Mouse (Mus musculus) MEL (cell line): ENCODE results near the gene Itpr2.

ENCODE experiments used
- CHD2 ChIP-seq: IDR thresholded peaks from 2 replicates; pipeline ENCODE4 v1.6.1; 2011; ENCODE audit warnings: low read length, improper control_type of control experiment
- CTCF ChIP-seq, 3 experiments: IDR thresholded peaks in 2 of 3; conservative IDR thresholded peaks in 1 of 3; 2 replicates each; pipeline ENCODE4 v1.5.1; 2011 to 2012; ENCODE audit warnings: low read length in 3 of 3, low read depth in 2 of 3, mild to moderate bottlenecking in 2 of 3, improper control_type of control experiment in 1 of 3, inconsistent platforms in 1 of 3, mixed read lengths in 1 of 3, moderate library complexity in 1 of 3; ENCODE audit not compliant: control insufficient read depth in 1 of 3, insufficient read depth in 1 of 3, poor library complexity in 1 of 3, severe bottlenecking in 1 of 3
- EP300 ChIP-seq, 2 experiments: IDR thresholded peaks; 2 replicates each; pipeline ENCODE4 v1.6.1; 2011; ENCODE audit warnings: improper control_type of control experiment in 2 of 2, low read length in 2 of 2, low read depth in 1 of 2, mild to moderate bottlenecking in 1 of 2
- ETS1 ChIP-seq: IDR thresholded peaks from 2 replicates; pipeline ENCODE4 v1.6.1; 2012; ENCODE audit warnings: low read depth, mild to moderate bottlenecking, inconsistent platforms, low read length, improper control_type of control experiment, moderate library complexity
- GATA1 ChIP-seq: IDR thresholded peaks from 2 replicates; pipeline ENCODE4 v1.6.1; 2011; ENCODE audit warnings: low read depth, low read length, improper control_type of control experiment
- HCFC1 ChIP-seq: IDR thresholded peaks from 2 replicates; pipeline ENCODE4 v1.6.1; 2012; ENCODE audit warnings: low read depth, mild to moderate bottlenecking, inconsistent platforms, low read length, improper control_type of control experiment, moderate library complexity
- MAFK ChIP-seq: IDR thresholded peaks from 2 replicates; pipeline ENCODE4 v1.6.1; 2011; ENCODE audit warnings: low read depth, mild to moderate bottlenecking, low read length, improper control_type of control experiment, borderline replicate concordance
- MAX ChIP-seq: IDR thresholded peaks from 2 replicates; pipeline ENCODE4 v1.6.1; 2011; ENCODE audit warnings: low read length, improper control_type of control experiment
- MAZ ChIP-seq: IDR thresholded peaks from 2 replicates; pipeline ENCODE4 v1.6.1; 2012; ENCODE audit warnings: low read depth, mild to moderate bottlenecking, inconsistent platforms, low read length, improper control_type of control experiment
- POLR2A ChIP-seq, 2 experiments: IDR thresholded peaks; 2 replicates each; pipeline ENCODE4 v1.6.1; 2011 to 2012; ENCODE audit warnings: low read length in 2 of 2, mild to moderate bottlenecking in 2 of 2, control low read depth in 1 of 2, improper control_type of control experiment in 1 of 2, low read depth in 1 of 2, moderate library complexity in 1 of 2; ENCODE audit not compliant: control insufficient read depth in 1 of 2, insufficient read depth in 1 of 2, poor library complexity in 1 of 2
- POLR2AphosphoS2 ChIP-seq: IDR thresholded peaks from 2 replicates; pipeline ENCODE4 v1.6.1; 2011; ENCODE audit warnings: low read length, improper control_type of control experiment
- RCOR1 ChIP-seq: IDR thresholded peaks from 2 replicates; pipeline ENCODE4 v1.6.1; 2012; ENCODE audit warnings: low read depth, mild to moderate bottlenecking, inconsistent platforms, low read length, improper control_type of control experiment
- ZC3H11A ChIP-seq: IDR thresholded peaks from 2 replicates; pipeline ENCODE4 v1.6.1; 2012; ENCODE audit warnings: low read depth, mild to moderate bottlenecking, inconsistent platforms, low read length, improper control_type of control experiment

GRCm38 (mm10) chr6:146501866-146502804 is at the start of gene Itpr2:
- TF ChIP-seq EP300 (IDR thresholded peaks at IDR 0.05; ENCODE audit: low read depth in 1 of 2, low read length in 2 of 2) (no peak), HCFC1 (no peak; the same call in 1 of the 2 replicates), CTCF (IDR thresholded peaks at IDR 0.05 in 2 of 3, conservative IDR thresholded peaks at IDR 0.05 in 1 of 3; ENCODE audit: control insufficient read depth in 1 of 3, insufficient read depth in 1 of 3, low read depth in 2 of 3, low read length in 3 of 3, poor library complexity in 1 of 3, severe bottlenecking in 1 of 3) (peak in 2 of 3 experiments; percentile 18 to 41; a peak in 4 of 6 replicates), POLR2A (IDR thresholded peaks at IDR 0.05; ENCODE audit: control insufficient read depth in 1 of 2, insufficient read depth in 1 of 2, low read depth in 1 of 2, low read length in 2 of 2, poor library complexity in 1 of 2) (peak; percentile 61 to 69; a peak in 2 of 4 replicates), POLR2AphosphoS2 (no peak), CHD2 (no peak), MAZ (peak; percentile 46; the same call in 1 of the 2 replicates), MAX (peak; percentile 19; the same call in 1 of the 2 replicates), RCOR1 (no peak), GATA1 (no peak), ZC3H11A (no peak), ETS1 (no peak), MAFK (no peak)
